Comparison of ENCODE assay signal across 8 mouse cellular contexts in the genomic region with DNA sequence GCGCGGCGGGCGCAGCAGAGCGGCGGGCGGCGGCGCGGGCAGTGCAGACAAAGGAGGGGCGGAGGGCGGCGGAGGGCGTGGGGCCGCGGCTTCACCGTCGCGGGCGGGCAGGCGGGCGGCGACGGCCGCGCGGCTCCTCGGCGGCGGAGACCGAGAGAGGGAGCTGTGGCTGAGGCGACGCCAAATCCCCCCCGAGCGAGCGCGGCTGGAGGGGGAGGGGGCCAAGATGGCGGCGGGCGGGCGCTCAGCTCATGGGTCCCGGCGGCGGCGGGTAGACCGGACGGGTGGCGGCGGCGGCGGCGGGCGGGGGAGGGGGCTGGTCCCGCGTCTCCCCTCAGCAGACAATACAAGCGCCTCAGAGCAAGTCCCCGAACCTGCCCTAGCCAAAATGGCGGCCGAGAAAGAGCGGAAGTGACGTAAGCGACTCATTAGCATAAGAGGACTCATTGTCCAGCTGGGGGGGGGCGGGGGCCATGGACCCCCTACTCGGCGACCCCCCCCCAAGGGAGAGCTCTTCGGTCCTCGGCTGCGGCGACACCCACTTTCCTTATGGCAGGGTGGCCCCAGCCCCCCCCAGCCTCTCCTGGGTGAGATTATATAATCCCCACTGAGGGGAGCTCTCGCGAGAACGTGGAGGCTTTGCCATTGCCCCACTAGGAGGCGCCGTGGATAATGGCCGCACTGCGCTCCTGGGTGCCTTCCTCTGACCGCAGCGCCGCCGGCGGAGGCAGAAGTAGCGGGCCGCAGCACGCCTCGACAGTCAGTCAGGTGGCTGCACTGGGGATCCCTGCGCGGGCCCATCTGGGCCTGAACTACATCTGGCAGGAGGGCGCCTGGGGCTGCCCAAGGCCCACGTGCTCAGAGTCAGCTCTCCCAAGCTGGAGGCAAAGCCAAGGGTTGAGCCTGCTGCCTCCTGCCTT. TPM values are rescaled to one million over a fixed set of nuclear protein-coding genes. Genes with fewer than 3 reads are reported as not detected.
DNase-seq lines count a peak whose midpoint lies in the region; ATAC-seq and TF ChIP-seq lines count a peak whose summit lies in the region.

A gene (minus strand): TSS at position 388 of the 920 bp plus-strand sequence.

- no peak for TF ChIP-seq CTCF in bone marrow macrophage, adult 2 months (IDR thresholded peaks at IDR 0.05; ENCODE audit: low read depth, low read length)
- peak; percentile 73 for TF ChIP-seq CTCF in embryonic fibroblast, embryonic 13.5 days (IDR thresholded peaks at IDR 0.05; ENCODE audit: borderline replicate concordance, insufficient read depth, low read length)

- peak; percentile 93 for ATAC-seq in kidney, embryonic 14.5 days (ENCODE audit: low FRiP score, low TSS enrichment)
- peak; percentile 87 for ATAC-seq in limb, embryonic 15.5 days (ENCODE audit: insufficient number of reproducible peaks, low FRiP score, low TSS enrichment, low read depth)

- under 1% methylated on average over 58 of the region's 89 CpGs for WGBS in kidney, embryonic 14.5 days
- 0% methylated on average over 49 of the region's 89 CpGs for WGBS in limb, embryonic 15.5 days

- no peaks in the 10 kb centered on the region for H3K27me3 ChIP-seq in kidney, embryonic 14.5 days (ENCODE audit: control insufficient read depth, insufficient read depth, low read length)
- H3K27me3 ChIP-seq in limb, embryonic 15.5 days: no peaks in the 10 kb centered on the region

- DNase-seq in A20 (ENCODE audit: low read depth, low spot score): peak; percentile 99
- DNase-seq in heart, adult 9 months (ENCODE audit: low spot score in 2 of 2): peak; percentile 96 to 97
- peak; percentile 93 to 97 for DNase-seq in monocyte, adult 2 months (ENCODE audit: low read depth in 1 of 2, low spot score in 2 of 2)
- DNase-seq in spleen, postnatal 36 days (ENCODE audit: low spot score in 2 of 2): peak; percentile 96

- peak within 1 kb of the TSS; percentile 99 for H3K9ac ChIP-seq in kidney, embryonic 14.5 days (ENCODE audit: low read depth, low read length)
- peak within 1 kb of the TSS; percentile 100 for H3K9ac ChIP-seq in limb, embryonic 15.5 days

- H3K4me1 ChIP-seq in bone marrow macrophage, adult 2 months (ENCODE audit: control insufficient read depth, insufficient read depth, low read length): peaks cover 12% of the 10 kb centered on the region
- H3K4me1 ChIP-seq in embryonic fibroblast, embryonic 13.5 days (ENCODE audit: control insufficient read depth, insufficient read depth, low read length): no peaks in the 10 kb centered on the region; the same call in 1 of the 2 replicates
- peaks cover 5% of the 10 kb centered on the region; the same call in 1 of the 2 replicates for H3K4me1 ChIP-seq in kidney, embryonic 14.5 days (ENCODE audit: control insufficient read depth, insufficient read depth, low read length)
- peaks cover 15% of the 10 kb centered on the region for H3K4me1 ChIP-seq in limb, embryonic 15.5 days

- peak within 1 kb of the TSS; percentile 80 for H3K27ac ChIP-seq in bone marrow macrophage, adult 2 months (ENCODE audit: insufficient read depth, low read depth, low read length)
- H3K27ac ChIP-seq in embryonic fibroblast, embryonic 13.5 days (ENCODE audit: insufficient read depth, low read length): peak within 1 kb of the TSS; percentile 80
- peak within 1 kb of the TSS; percentile 97 for H3K27ac ChIP-seq in kidney, embryonic 14.5 days (ENCODE audit: low read depth, low read length)
- H3K27ac ChIP-seq in limb, embryonic 15.5 days: peak within 1 kb of the TSS; percentile 99

- TF ChIP-seq POLR2A in bone marrow macrophage, adult 2 months (IDR thresholded peaks at IDR 0.05; ENCODE audit: borderline replicate concordance, low read depth, low read length): no peak
- TF ChIP-seq POLR2A in embryonic fibroblast, embryonic 13.5 days (IDR thresholded peaks at IDR 0.05; ENCODE audit: low read depth, low read length): peak; percentile 73

- H3K4me3 ChIP-seq in bone marrow macrophage, adult 2 months (ENCODE audit: insufficient read depth, low read length): peak within 1 kb of the TSS; percentile 91
- peak within 1 kb of the TSS; percentile 98 for H3K4me3 ChIP-seq in embryonic fibroblast, embryonic 13.5 days (ENCODE audit: insufficient read depth, low read length)
- H3K4me3 ChIP-seq in kidney, embryonic 14.5 days (ENCODE audit: low read length): peak within 1 kb of the TSS; percentile 99
- H3K4me3 ChIP-seq in limb, embryonic 15.5 days: peak within 1 kb of the TSS; percentile 98

- peaks cover 47% of the 10 kb centered on the region for H3K36me3 ChIP-seq in kidney, embryonic 14.5 days (ENCODE audit: control insufficient read depth, insufficient read depth, low read length)
- H3K36me3 ChIP-seq in limb, embryonic 15.5 days: peaks cover 38% of the 10 kb centered on the region

- 0 out of 2 replicates have a peak, but pooled peaks cover 3% of the 10 kb centered on the region for H3K9me3 ChIP-seq in kidney, embryonic 14.5 days (ENCODE audit: control insufficient read depth, low read length)
- H3K9me3 ChIP-seq in limb, embryonic 15.5 days: no peaks in the 10 kb centered on the region

- peak within 1 kb of the TSS; percentile 50 for H3K4me2 ChIP-seq in kidney, embryonic 14.5 days (replicated peaks; ENCODE audit: low read depth, low read length)
- peak within 1 kb of the TSS; percentile 62 for H3K4me2 ChIP-seq in limb, embryonic 15.5 days

RNA-seq across cellular contexts. Expression of the gene that starts here (rescaled TPM):
- 15.9 and 16.3 TPM in 2 replicates for polyA plus RNA-seq in bone marrow macrophage, adult 2 months (2012; ENCODE audit: insufficient read depth, insufficient read length, missing spikeins)
- polyA plus RNA-seq in embryonic fibroblast, embryonic 13.5 days (2011; ENCODE audit: insufficient read length, low read depth, missing spikeins): 50.8 and 80.9 TPM in 2 replicates
- polyA plus RNA-seq in kidney, embryonic 14.5 days (2014; fragmentation: Nextera tagmentation; extraction: Ambion mirVana): 3.8 and 4.0 TPM in 2 replicates
- 3.1 and 3.6 TPM in 2 replicates for polyA plus RNA-seq in limb, embryonic 15.5 days (2015; fragmentation: Nextera tagmentation; extraction: Ambion mirVana)

Comparison
In these comparisons a context has a peak if more than half of its experiments do, and no peak if none do; other contexts are left out.
1. Peak in every context shown above with its lines: DNase-seq, ATAC-seq, H3K4me3 ChIP-seq and H3K27ac ChIP-seq.